Mouse (Mus musculus) left cerebral cortex, postnatal 4 days (tissue): ENCODE results near the gene Tmem151b. TPM values are rescaled to one million over a fixed set of nuclear protein-coding genes. Genes with fewer than 3 reads are reported as not detected.

Experiments used
- DNase-seq: peaks from one replicate; pipeline ENCODE4 v3.0.0-alpha.2; 2022
- intact Hi-C: fragments of 180-260 bp; cut with DNase I; formaldehyde crosslinking; loops from one replicate; pipeline ENCODE4 v1.15.1; 2025
- total RNA-seq, 2 experiments: library from RNA; stranded (reverse); gene quantifications; 2 replicates each; pipeline ENCODE4 v1.2.3; 2021

Tmem151b gene
- total RNA-seq, 2 experiments from 2014 or later = 90.3 to 92.2 TPM

GRCm38 (mm10) chr17:45584096-45584896 lies 34.8 kb upstream of the Tmem151b start:
- DNase-seq = peak; percentile 96
- intact Hi-C loops = loop anchor here (5.0 kb wide), 2 partner anchors 43 to 58 kb away; no protein-coding TSS in a partner anchor

- DNase-seq = no peak
- intact Hi-C loops = loop anchor here (5.0 kb wide), 2 partner anchors 44 to 59 kb away; no protein-coding TSS in a partner anchor
Observed at GRCm38 (mm10) chr17:45582715-45583355, 33.4 kb upstream of the Tmem151b start.

GRCm38 (mm10) chr17:45582188-45582587 lies 32.7 kb upstream of the Tmem151b start:
- intact Hi-C loops = loop anchor here (5.0 kb wide), 2 partner anchors 45 to 60 kb away; no protein-coding TSS in a partner anchor

GRCm38 (mm10) chr17:45581567-45581983 lies 32.1 kb upstream of the Tmem151b start:
- intact Hi-C loops = loop anchor here (5.0 kb wide), 2 partner anchors 46 to 61 kb away; no protein-coding TSS in a partner anchor
- peak; percentile 78 for DNase-seq

More at GRCm38 (mm10) chr17:45582188-45582587, 32.7 kb upstream of the Tmem151b start:
- no peak for DNase-seq

- intact Hi-C loops = loop anchor here (5.0 kb wide), 2 partner anchors 46 to 61 kb away; no protein-coding TSS in a partner anchor
- DNase-seq = no peak
Observed at GRCm38 (mm10) chr17:45580958-45581477, 31.5 kb upstream of the Tmem151b start.

GRCm38 (mm10) chr17:45579554-45579953 lies 30.1 kb upstream of the Tmem151b start:
- intact Hi-C loops = no loop called here

GRCm38 (mm10) chr17:45578843-45579242 lies 29.4 kb upstream of the Tmem151b start:
- intact Hi-C loops = no loop called here
- DNase-seq = no peak

More at GRCm38 (mm10) chr17:45579554-45579953, 30.1 kb upstream of the Tmem151b start:
- no peak for DNase-seq

GRCm38 (mm10) chr17:45578242-45578641 lies 28.8 kb upstream of the Tmem151b start:
- intact Hi-C loops = no loop called here
- DNase-seq = no peak

- DNase-seq = no peak
- intact Hi-C loops = no loop called here
Observed at GRCm38 (mm10) chr17:45575123-45575897, 25.8 kb upstream of the Tmem151b start.

GRCm38 (mm10) chr17:45574129-45574761 lies 24.8 kb upstream of the Tmem151b start:
- intact Hi-C loops = no loop called here
- peak; percentile 73 for DNase-seq

- intact Hi-C loops = no loop called here
- DNase-seq = peak; percentile 97
Observed at GRCm38 (mm10) chr17:45573780-45574123, 24.3 kb upstream of the Tmem151b start.

- peak; percentile 100 for DNase-seq
- intact Hi-C loops = no loop called here
Observed at GRCm38 (mm10) chr17:45573087-45573779, 23.8 kb upstream of the Tmem151b start, which contains the start of gene Hsp90ab1. Gene Hsp90ab1, minus strand, starts transcription at chr17:45573271.

GRCm38 (mm10) chr17:45572103-45573086 lies 22.9 kb upstream of the Tmem151b start:
- intact Hi-C loops = no loop called here
- DNase-seq = peak; percentile 89

- intact Hi-C loops = no loop called here
- DNase-seq = no peak
Observed at GRCm38 (mm10) chr17:45569999-45570398, 20.5 kb upstream of the Tmem151b start.

- no peak for DNase-seq
- intact Hi-C loops = no loop called here
Observed at GRCm38 (mm10) chr17:45568990-45569389, 19.5 kb upstream of the Tmem151b start.

- DNase-seq = no peak
- intact Hi-C loops = no loop called here
Observed at GRCm38 (mm10) chr17:45567162-45567601, 17.7 kb upstream of the Tmem151b start.

GRCm38 (mm10) chr17:45566360-45567161 lies 17.1 kb upstream of the Tmem151b start:
- intact Hi-C loops = no loop called here
- no peak for DNase-seq
